Mouse (Mus musculus): Measurements from ENCODE around the gene Med7. TPM values are rescaled to one million over a fixed set of nuclear protein-coding genes. Genes with fewer than 3 reads are reported as not detected.

Med7 gene
- total RNA-seq, 2 experiments from 2014 or later: 27.5 to 31.9 TPM

Other genes with a start within 250 kb of the Med7 start
- not detected for gene Fndc9, start 201.4 kb upstream of the Med7 start, total RNA-seq (2021)
- 10 to 100 TPM; 35.4 to 39.7 TPM for gene Cyfip2, start 124.1 kb upstream of the Med7 start, total RNA-seq (2021)
- gene Itk, start 47.4 kb upstream of the Med7 start, total RNA-seq (2021): 1 to 10 TPM; 2.0 to 2.5 TPM
- gene Fam71b, start 40.4 kb upstream of the Med7 start, total RNA-seq (2021): not detected
- gene Havcr2, start 18.0 kb downstream of the Med7 start, total RNA-seq (2021): under 1 TPM; 0.58 to 0.81 TPM
- not detected for gene Gm12169, start 87.3 kb downstream of the Med7 start, total RNA-seq (2021)
- gene BC053393, start 134.6 kb downstream of the Med7 start, total RNA-seq (2021): not detected
- gene Dppa1, start 192.3 kb downstream of the Med7 start, total RNA-seq (2021): not detected

Measured in adrenal gland, postnatal 10 days (tissue).